Mouse (Mus musculus) mouse embryonic stem cell (cell line): ENCODE measurements around the gene Gm867.

Experiments
- in situ Hi-C, 2 experiments: fragments of 300-500 bp; cut with MboI; formaldehyde crosslinking; loops; 1 replicate in 1 of 2; 3 replicates in 1 of 2; pipeline ENCODE4 v1.14.3; 2019 to 2020; ENCODE audit warnings: low sequenced_read_pairs in 2 of 2, low pct_unique_long_range_greater_than_20kb in 1 of 2, mixed read lengths in 1 of 2; ENCODE audit not compliant: unreplicated experiment in 1 of 2

Gene Gm867

GRCm38 (mm10) chr10:75913013-75913589, 27.4 kb downstream of the Gm867 start:
- in situ Hi-C loops = no loop called here

DNA sequence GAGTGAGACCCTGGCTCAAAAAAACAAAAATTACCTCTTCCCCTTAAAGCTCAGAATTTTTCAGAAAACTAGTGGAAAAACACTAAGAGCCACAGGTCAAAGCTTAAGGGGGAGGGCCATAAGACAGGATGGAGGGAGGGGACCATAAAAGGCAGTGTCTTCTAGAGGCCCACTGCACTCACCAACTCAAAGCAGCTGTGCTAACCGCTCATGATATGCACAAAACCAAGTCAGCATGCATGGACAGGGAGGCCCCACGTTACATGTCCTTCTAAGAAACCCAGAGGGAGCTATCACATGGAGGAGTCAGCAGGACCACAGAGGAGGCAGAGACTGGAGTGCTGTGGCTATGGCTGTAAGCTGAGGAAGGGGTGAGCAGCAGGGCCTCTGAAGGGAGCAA, 29.8 kb downstream of the Gm867 start:
- in situ Hi-C loops = no loop called here

DNA sequence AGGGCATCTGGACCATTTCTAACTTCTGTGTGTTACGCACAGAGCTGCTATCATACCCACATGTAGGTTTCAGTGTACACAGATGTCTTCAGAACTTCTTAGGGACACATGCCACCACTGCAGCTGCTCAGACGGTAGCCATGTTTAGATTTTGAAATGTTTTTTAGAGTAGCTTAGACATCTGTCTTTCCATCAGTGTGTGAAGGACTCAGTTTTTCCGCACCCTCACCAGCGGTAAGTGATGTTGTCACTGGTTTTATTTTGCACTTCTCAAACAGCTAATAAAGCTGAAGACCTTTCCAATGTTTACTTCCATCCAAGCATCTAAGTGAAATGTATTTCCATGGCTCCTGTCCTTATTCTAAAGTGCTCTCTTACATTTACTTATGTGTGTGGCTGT, 33.6 kb downstream of the Gm867 start:
- in situ Hi-C loops = no loop called here

GRCm38 (mm10) chr10:75904391-75904790, 36.1 kb downstream of the Gm867 start:
- in situ Hi-C loops = no loop called here

GRCm38 (mm10) chr10:75898846-75899245, 41.6 kb downstream of the Gm867 start:
- in situ Hi-C loops = no loop called here

- in situ Hi-C loops = no loop called here
Measured at GRCm38 (mm10) chr10:75898039-75898564, 42.4 kb downstream of the Gm867 start.

GRCm38 (mm10) chr10:75897373-75897772, 43.1 kb downstream of the Gm867 start:
- in situ Hi-C loops = no loop called here

DNA sequence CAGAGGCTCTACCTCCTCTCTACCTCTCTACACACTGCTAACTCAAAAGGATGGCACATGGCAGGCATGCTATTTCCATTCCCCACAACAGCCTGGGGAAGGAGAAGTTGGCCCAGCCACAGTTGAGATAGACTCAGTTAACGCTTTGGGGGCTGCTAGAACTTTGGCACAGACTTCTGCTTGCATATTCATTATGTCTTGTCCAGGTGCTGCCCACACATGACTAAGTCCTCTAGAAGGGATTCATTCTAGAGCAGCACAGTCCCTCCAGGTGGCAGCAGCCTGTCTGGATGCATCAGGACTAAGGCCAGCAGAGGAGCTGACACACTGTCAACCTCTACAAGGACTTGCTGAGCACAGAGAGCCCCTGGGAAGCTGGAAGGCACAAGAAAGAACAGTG, 44.3 kb downstream of the Gm867 start:
- in situ Hi-C loops = no loop called here

GRCm38 (mm10) chr10:75895730-75896129, 44.7 kb downstream of the Gm867 start:
- in situ Hi-C loops = no loop called here

DNA sequence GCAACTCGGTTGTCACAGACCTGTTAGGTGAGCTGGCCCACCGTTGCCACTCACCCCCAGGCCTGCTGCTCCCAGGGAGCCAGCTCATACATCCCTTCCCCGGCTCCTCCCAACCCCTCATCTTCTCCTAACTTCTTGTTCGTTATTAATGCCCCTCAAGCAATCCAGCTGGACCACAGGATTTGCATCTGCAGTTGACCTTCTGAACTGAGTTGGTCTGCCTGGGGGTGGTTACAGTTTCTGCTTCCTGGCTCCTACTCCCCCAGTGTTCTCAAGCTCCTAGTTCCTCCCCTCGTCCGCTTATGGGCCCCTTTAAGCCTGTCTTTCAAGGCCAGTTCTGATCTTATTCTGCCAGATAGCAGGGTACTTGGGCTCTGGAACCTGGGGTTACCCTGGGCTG, 45.9 kb downstream of the Gm867 start:
- in situ Hi-C loops = no loop called here

- in situ Hi-C loops = no loop called here
Measured at GRCm38 (mm10) chr10:75893089-75893750, 47.3 kb downstream of the Gm867 start, which contains the start of gene Derl3. Gene Derl3, plus strand, starts transcription at chr10:75893413.

DNA sequence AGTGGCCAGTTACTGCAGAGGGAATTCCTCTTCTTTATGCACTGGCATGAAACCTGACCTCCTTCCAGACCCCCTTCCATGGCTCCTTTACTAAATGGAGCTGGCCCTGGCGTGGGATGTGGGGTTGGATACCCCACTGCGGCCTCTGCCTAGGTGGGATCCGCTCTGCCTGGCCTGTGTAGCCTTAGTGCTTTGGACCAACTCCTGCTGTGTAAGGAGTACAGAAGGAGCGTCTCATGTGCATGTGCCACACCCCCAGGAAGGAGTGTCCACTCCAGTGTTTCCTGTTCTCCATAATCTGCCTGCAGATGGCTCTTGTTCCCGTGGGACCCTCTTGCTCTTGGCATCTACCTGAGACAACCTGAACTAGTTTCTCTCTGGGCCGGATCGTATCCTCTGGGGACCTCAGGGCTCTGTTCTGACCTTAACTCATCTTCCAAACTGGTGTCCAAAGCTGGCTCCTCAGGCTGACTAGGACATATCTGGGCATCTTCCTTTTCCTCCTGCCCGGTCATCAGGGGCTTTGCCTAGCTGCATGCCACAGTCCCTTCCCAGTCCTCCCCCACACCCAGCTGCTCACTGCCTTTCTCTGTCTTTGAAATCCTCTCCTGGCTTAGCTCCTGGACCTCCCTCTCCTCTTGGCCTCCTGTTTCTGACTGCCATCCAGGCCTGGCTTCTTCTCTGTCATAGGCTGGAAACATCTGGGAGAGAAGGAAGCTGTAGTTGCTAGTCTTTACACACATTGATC, 50.9 kb downstream of the Gm867 start:
- in situ Hi-C loops = loop anchor here in 1 of 2 experiments (5.0 kb wide), 1 partner anchor 63 kb away; the partner anchor contains the start of gene Gm5134
